Comparison of ENCODE assay signal across 8 mouse cellular contexts in genomic region chr7:142510021-142510777, GRCm38 (mm10). TPM values are rescaled to one million over a fixed set of nuclear protein-coding genes. Genes with fewer than 3 reads are reported as not detected.
A peak's percentile ranks its signal among the peaks of the same experiment; 100 is the strongest.
DNase-seq lines count a peak whose midpoint lies in the region; ATAC-seq lines count a peak whose summit lies in the region.

No protein-coding gene starts in this region.

- H3K36me3 ChIP-seq in forebrain, embryonic 11.5 days (ENCODE audit: control insufficient read depth, insufficient read depth, low read length), result no peaks in the 10 kb centered on the region
- no peaks in the 10 kb centered on the region for H3K36me3 ChIP-seq in limb, embryonic 12.5 days

- H3K27me3 ChIP-seq in forebrain, embryonic 11.5 days (ENCODE audit: control insufficient read depth, insufficient read depth, low read length), result no peaks in the 10 kb centered on the region
- no peaks in the 10 kb centered on the region for H3K27me3 ChIP-seq in limb, embryonic 12.5 days

- H3K9ac ChIP-seq in forebrain, embryonic 11.5 days (ENCODE audit: low read length), result peak overlapping the region; percentile 39; the same call in 1 of the 2 replicates
- no peak overlapping the region for H3K9ac ChIP-seq in limb, embryonic 12.5 days (replicated peaks)

- H3K4me1 ChIP-seq in forebrain, embryonic 11.5 days (replicated peaks; ENCODE audit: control insufficient read depth, insufficient read depth, low read length), result peaks cover 12% of the 10 kb centered on the region
- peaks cover 47% of the 10 kb centered on the region for H3K4me1 ChIP-seq in limb, embryonic 12.5 days (replicated peaks)

- 8% methylated on average over 12 of the region's 12 CpGs for WGBS in forebrain, embryonic 11.5 days
- WGBS in limb, embryonic 12.5 days, result 12% methylated on average over 12 of the region's 12 CpGs

- peak; percentile 46 for DNase-seq in left cerebral cortex, postnatal 4 days
- no peak for DNase-seq in left cerebral cortex, adult 11 months (ENCODE audit: low spot score)
- DNase-seq in forebrain, embryonic 11.5 days (ENCODE audit: low spot score), result peak; percentile 73
- peak; percentile 28 for DNase-seq in retina, postnatal 1 day
- no peak for DNase-seq in natural killer cell, adult 2 months (ENCODE audit: low spot score in 2 of 2)
- DNase-seq in urinary bladder, postnatal 25 days (ENCODE audit: low spot score), result no peak
- DNase-seq in kidney, postnatal 25 days, result no peak

- 0 out of 2 replicates have a peak, but pooled peaks have one; percentile 37 for ATAC-seq in forebrain, embryonic 11.5 days (replicated peaks; ENCODE audit: low FRiP score)
- no peak for ATAC-seq in limb, embryonic 12.5 days (ENCODE audit: insufficient number of reproducible peaks, insufficient read depth, low FRiP score, low TSS enrichment, low read depth)

- H3K4me2 ChIP-seq in forebrain, embryonic 11.5 days (ENCODE audit: low read depth, low read length, severe bottlenecking), result no peak overlapping the region
- H3K4me2 ChIP-seq in limb, embryonic 12.5 days, result no peak overlapping the region; the same call in 1 of the 2 replicates

- H3K9me3 ChIP-seq in forebrain, embryonic 11.5 days (ENCODE audit: control insufficient read depth, low read length), result no peaks in the 10 kb centered on the region
- H3K9me3 ChIP-seq in limb, embryonic 12.5 days, result no peaks in the 10 kb centered on the region

- no peak overlapping the region for H3K4me3 ChIP-seq in forebrain, embryonic 11.5 days (ENCODE audit: low read depth, low read length)
- H3K4me3 ChIP-seq in limb, embryonic 12.5 days (replicated peaks), result no peak overlapping the region

- intact Hi-C loops in left cerebral cortex, postnatal 4 days (cut with DNase I), result no loop called here

- H3K27ac ChIP-seq in forebrain, embryonic 11.5 days (ENCODE audit: low read depth, low read length), result peak overlapping the region; percentile 65
- H3K27ac ChIP-seq in limb, embryonic 12.5 days, result peak overlapping the region; percentile 98

RNA-seq across cellular contexts. Expression of gene Tnnt3, which starts 11.6 kb away (rescaled TPM):
- 1 to 10 TPM in 1 of 2 experiments, not detected in 1; 1.3 TPM for total RNA-seq in left cerebral cortex, postnatal 4 days (2021)
- 1.00 and 1.0 TPM in 2 replicates for polyA plus RNA-seq in forebrain, embryonic 11.5 days (2014; fragmentation: Nextera tagmentation; extraction: Ambion mirVana)
- polyA plus RNA-seq in limb, embryonic 12.5 days (2016; fragmentation: Nextera tagmentation; extraction: Ambion mirVana), result 14.3 and 17.3 TPM in 2 replicates

RNA-seq across cellular contexts. Expression of gene Mrpl23, which starts 22.3 kb away (rescaled TPM):
- total RNA-seq in left cerebral cortex, postnatal 4 days (2021), result 10 to 100 TPM in 1 of 2 experiments, 1 to 10 TPM in 1; 9.4 to 11.5 TPM
- polyA plus RNA-seq in forebrain, embryonic 11.5 days (2014; fragmentation: Nextera tagmentation; extraction: Ambion mirVana), result 18.3 and 18.7 TPM in 2 replicates
- polyA plus RNA-seq in limb, embryonic 12.5 days (2016; fragmentation: Nextera tagmentation; extraction: Ambion mirVana), result 29.4 and 33.3 TPM in 2 replicates

RNA-seq across cellular contexts. Expression of gene Lsp1, which starts 49.6 kb away (rescaled TPM):
- 1 to 10 TPM; 5.5 to 5.7 TPM for total RNA-seq in left cerebral cortex, postnatal 4 days (2021)
- polyA plus RNA-seq in forebrain, embryonic 11.5 days (2014; fragmentation: Nextera tagmentation; extraction: Ambion mirVana), result 8.7 and 9.8 TPM in 2 replicates
- polyA plus RNA-seq in limb, embryonic 12.5 days (2016; fragmentation: Nextera tagmentation; extraction: Ambion mirVana), result 30.2 and 30.3 TPM in 2 replicates

Comparison
In these comparisons a context has a peak if more than half of its experiments do, and no peak if none do; other contexts are left out.
1. DNase-seq: peak in left cerebral cortex, postnatal 4 days (single experiment), forebrain, embryonic 11.5 days (single experiment) and retina, postnatal 1 day (single experiment); none in left cerebral cortex, adult 11 months (single experiment), natural killer cell, adult 2 months (0 of 2), urinary bladder, postnatal 25 days (single experiment) and kidney, postnatal 25 days (0 of 2).